Mouse (Mus musculus) adrenal gland, adult (tissue): Measurements from ENCODE around the gene Wdr13.
A peak's percentile ranks its signal among the peaks of the same experiment; 100 is the strongest.
"Not testable (repeated sequence)": the region's sequence is repeated elsewhere in the genome, so short reads cannot be mapped to it uniquely, and the experiment has no call there.

Experiments used
- DNase-seq, 2 experiments: peaks; one replicate each; pipeline ENCODE4 v3.0.0; 2022 to 2023; ENCODE audit warnings: low spot score in 1 of 2; ENCODE audit not compliant: inconsistent age in 2 of 2

Gene Wdr13

DNA sequence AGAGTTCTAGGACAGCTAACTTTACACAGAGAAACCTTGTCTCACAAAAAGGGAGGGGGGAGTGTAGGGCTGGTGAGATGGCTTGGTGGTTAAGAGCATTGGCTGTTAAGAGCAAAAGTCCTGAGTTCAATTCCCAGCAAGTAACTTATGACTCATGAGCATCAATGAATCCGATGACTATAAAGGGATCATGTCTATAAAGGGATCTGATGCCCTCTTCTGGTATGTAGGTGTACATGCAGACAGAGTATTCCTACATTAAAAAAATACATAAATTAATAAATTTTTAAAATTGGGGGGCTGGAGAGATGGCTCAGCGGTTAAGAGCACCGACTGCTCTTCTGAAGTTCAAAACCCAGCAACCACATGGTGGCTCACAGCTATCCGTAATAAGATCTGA, 17.4 kb downstream of the Wdr13 start:
- peak in 1 of 2 experiments; percentile 27 for DNase-seq

GRCm38 (mm10) chrX:8105019-8105418, 27.7 kb downstream of the Wdr13 start:
- no peak for DNase-seq

- DNase-seq = peak; percentile 27 to 49
Observed at GRCm38 (mm10) chrX:8102213-8102668, 30.5 kb downstream of the Wdr13 start.

- DNase-seq = peak in 1 of 2 experiments; percentile 30
Observed at GRCm38 (mm10) chrX:8101017-8101416, 31.7 kb downstream of the Wdr13 start.

GRCm38 (mm10) chrX:8099435-8099834, 33.3 kb downstream of the Wdr13 start:
- DNase-seq = no peak

DNA sequence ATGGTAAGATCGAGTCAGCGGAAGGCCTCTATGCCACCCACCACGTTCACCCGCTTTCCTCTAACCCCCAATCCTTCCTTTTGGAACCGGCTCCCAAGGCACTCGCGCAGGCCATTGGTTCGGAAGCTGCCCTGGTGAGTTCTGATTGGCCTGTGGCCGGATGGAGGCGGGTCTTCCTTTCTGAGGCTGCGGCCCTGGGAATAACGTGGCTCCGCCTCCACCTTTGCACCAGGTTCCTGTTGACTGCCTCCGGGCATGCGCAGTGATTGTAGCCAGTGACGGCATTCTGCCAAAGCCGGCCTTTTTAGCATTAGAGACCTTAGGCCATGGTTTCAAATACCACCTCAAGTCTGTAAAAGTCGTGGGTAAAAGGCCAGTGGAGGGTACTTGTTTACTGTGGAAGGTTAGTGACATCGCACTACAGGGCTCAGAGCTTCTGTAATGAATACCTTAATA, 35.9 kb downstream of the Wdr13 start:
- peak; percentile 96 to 97 for DNase-seq

DNA sequence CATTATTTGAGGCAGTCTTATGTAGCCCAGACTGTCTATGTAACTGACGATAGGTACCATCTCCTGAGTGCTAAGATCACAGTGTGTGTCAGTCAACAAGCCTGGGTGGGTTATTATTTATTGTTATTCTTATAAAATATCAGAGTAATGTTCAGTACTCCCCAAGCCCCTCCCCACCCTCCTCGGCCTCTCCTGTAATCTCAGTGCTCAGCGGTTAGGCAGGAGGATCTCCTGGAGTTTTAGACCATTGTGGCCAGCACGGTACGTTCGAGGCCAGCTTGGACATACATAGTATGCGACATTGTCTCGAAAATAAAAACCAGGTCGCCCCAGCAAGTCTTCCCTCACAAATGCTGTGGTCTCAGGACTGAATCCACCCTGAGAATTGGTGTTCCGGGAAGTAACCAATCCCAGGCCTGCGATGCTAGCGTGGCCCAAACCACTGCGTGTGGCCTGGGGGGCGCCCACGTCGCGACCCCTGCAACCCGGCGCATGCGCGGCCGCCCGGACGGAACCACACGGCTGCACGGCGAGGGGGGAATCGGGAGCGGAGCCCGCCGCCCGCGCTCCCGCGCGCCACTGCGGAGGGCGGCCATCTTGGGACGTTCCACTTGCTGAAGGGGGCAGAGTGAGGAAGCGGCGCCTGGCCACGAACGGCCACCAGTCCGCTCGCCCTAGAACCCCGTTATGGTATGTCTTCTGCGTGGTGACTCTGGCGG, 36.5 kb downstream of the Wdr13 start:
- DNase-seq = peak; percentile 89 to 97

- no peak for DNase-seq
Observed at GRCm38 (mm10) chrX:8095546-8095945, 37.1 kb downstream of the Wdr13 start.

GRCm38 (mm10) chrX:8090954-8091347, 41.7 kb downstream of the Wdr13 start:
- DNase-seq = not testable (repeated sequence)

DNA sequence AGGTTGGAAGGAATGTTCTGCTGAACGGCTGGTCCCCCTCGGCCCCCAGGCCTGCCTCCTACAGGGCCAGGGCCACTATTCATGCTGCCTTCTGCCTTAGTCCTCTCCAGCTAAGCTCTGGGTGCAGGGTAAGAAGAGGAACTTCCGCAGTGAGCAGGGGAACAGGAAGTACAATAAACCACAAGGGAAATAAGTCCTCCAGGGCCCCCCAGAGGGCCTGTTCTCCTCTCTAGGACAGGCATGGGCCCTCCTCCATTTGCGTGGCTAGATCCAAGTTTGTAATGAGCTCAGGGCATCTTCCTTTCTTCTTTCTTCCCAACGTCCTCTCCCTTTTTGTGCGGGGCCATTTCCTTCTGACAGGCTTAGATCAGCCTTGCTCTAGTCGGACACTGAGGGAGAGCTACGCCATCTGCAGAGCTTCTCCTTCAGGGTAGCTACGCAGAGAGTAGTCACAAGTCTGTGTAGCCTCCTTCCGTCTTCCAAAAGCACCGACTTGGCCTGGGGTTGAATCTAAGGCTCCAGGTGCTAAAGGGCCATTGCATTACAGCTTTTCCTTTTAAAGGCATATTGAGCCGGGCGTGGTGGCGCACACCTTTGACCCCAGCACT, 42.2 kb downstream of the Wdr13 start, which contains the start of gene Was:
Gene Was (minus strand): TSS at position 153 of the 608 bp plus-strand sequence.
- DNase-seq = peak in 1 of 2 experiments; percentile 33

GRCm38 (mm10) chrX:8089746-8090145, 42.9 kb downstream of the Wdr13 start:
- DNase-seq = no peak

DNA sequence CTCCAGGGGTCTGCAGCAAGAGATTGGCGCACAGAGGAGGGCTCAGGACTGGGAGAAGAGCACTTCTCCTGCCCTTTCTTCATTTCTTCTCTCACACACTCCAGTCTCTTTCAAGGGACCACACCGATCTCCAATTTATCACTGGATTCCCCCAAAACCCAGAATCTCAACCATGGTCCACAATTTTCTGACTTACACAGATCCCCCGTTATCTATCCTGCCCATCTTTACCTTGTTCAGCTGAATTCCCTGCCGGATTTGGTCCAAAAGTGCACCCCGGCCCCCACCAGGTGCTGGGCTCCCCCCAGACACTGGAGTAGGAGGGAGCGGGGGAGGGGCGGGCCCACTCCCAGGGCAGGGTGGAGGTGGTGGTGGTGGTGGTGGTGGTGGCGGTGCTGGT, 47.1 kb downstream of the Wdr13 start:
- DNase-seq = no peak

DNA sequence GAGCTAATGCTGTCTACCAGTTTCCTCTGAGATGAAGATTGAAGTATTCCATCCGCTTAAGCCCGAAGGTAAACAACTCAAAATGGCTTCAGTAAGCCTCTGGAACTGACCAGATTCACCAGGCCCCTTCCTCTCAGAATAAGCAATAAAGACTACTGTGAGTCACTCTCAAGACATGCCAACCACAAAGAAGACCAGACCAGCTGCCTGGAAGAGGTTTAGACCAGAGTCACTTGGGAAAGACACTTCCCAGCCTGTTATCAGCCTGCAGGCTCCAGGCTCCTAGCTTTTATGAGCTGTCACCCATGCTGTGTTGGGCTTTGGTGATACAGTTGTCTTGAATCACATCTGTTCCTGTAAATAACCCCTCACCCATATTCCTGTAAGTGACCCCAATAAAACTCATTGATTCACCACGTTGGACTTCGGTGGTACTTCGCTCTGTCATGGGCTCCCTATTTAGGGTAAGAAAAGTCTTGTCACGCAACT, 47.9 kb downstream of the Wdr13 start:
- DNase-seq = no peak

- no peak for DNase-seq
Observed at GRCm38 (mm10) chrX:8075104-8075503, 57.6 kb downstream of the Wdr13 start.

GRCm38 (mm10) chrX:8074430-8075014, 58.2 kb downstream of the Wdr13 start, which contains the start of gene Suv39h1:
Suv39h1 (minus strand) TSS chrX:8074760.
- peak; percentile 95 to 96 for DNase-seq

DNA sequence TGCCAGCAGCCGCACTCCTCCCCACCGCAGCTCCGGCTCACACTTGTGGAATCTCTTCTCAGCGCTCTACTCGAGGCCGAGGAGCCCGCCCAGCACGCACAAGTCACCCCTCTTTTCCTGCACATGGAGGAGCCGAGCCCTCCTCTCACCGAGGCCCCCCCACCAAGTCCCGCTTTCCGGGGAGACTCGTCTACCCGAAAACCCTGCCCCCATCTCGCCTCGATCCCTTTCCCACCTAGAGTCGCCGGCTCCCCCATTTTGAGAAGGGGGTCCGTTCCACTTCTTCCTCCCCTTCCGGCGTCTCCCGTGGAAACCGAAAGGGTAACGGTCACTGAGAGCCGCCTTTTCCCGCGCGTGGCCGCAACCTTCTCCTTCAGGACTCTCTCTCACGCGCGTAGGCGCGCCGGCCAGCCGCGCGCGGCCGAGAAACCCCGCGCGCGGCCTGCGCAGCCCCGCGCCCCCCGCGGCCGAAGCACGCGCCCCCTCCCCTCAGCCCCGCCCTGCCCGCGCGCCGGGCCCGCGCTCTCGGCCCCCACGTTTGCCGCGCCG, 58.7 kb downstream of the Wdr13 start:
- peak; percentile 31 to 62 for DNase-seq
